ENCODE assay signal across 1 mouse cellular context in the genomic region with DNA sequence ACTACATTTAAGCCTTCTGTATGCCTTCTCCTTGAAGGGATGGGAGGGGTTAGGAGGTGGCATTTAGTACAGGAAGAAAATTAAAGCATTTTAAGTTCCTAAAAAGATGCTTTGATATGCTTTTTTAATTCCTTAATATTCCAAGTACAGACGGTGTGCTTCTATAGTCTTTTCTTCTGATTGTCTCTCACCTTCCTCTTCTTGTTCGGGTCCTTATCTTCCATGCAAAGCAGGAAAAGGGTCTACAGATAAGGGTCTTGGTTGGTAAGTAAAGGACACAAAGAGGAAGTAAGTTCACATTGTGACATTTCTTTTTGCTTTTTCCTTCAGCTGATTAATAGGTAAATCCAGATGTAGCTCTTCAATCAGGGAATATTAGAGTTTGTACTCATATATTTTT.
TF ChIP-seq lines count a peak whose summit lies in the region.

No protein-coding gene starts in this region.

TF ChIP-seq in MEL, 35 proteins besides CTCF, POLR2A, EP300 and RAD21 (continued from another document):
- TF ChIP-seq ZC3H11A (IDR thresholded peaks at IDR 0.05; ENCODE audit: low read depth, low read length), result no peak
TF ChIP-seq in MEL: peak in this region for 8.
